Mouse (Mus musculus) liver, adult (tissue): ENCODE results near the gene Smtn.
A peak's percentile ranks its signal among the peaks of the same experiment; 100 is the strongest.

ENCODE experiments used
- GATA4 ChIP-seq: IDR thresholded peaks from 2 replicates; pipeline ENCODE4 v1.6.1; 2014; ENCODE audit warnings: mild to moderate bottlenecking, low read length; ENCODE audit not compliant: insufficient replicate concordance

Smtn gene

GRCm38 (mm10) chr11:3525560-3525959 lies 14.9 kb downstream of the Smtn start:
- TF ChIP-seq GATA4, result no peak

GRCm38 (mm10) chr11:3523840-3524582 lies 16.4 kb downstream of the Smtn start:
- no peak for TF ChIP-seq GATA4

- TF ChIP-seq GATA4, result no peak
Measured at GRCm38 (mm10) chr11:3522285-3523000, 18.0 kb downstream of the Smtn start.

GRCm38 (mm10) chr11:3521339-3522224 lies 18.8 kb downstream of the Smtn start:
- no peak for TF ChIP-seq GATA4

- no peak for TF ChIP-seq GATA4
Measured at GRCm38 (mm10) chr11:3520919-3521318, 19.5 kb downstream of the Smtn start.

- no peak for TF ChIP-seq GATA4
Measured at GRCm38 (mm10) chr11:3519756-3520398, 20.5 kb downstream of the Smtn start.

GRCm38 (mm10) chr11:3519051-3519726 lies 21.2 kb downstream of the Smtn start:
- TF ChIP-seq GATA4, result no peak

- no peak for TF ChIP-seq GATA4
Measured at GRCm38 (mm10) chr11:3517846-3518732, 22.3 kb downstream of the Smtn start.

- TF ChIP-seq GATA4, result no peak
Measured at GRCm38 (mm10) chr11:3516859-3517845, 23.3 kb downstream of the Smtn start.

- no peak for TF ChIP-seq GATA4
Measured at GRCm38 (mm10) chr11:3516121-3516520, 24.3 kb downstream of the Smtn start.

GRCm38 (mm10) chr11:3515637-3516036 lies 24.8 kb downstream of the Smtn start:
- no peak for TF ChIP-seq GATA4

- no peak for TF ChIP-seq GATA4
Measured at GRCm38 (mm10) chr11:3515216-3515615, 25.2 kb downstream of the Smtn start.

- peak; percentile 84 for TF ChIP-seq GATA4
Measured at GRCm38 (mm10) chr11:3514529-3515054, 25.8 kb downstream of the Smtn start, which contains the start of gene Selenom. Selenom (plus strand) TSS chr11:3514684.
